Mouse (Mus musculus) stomach, postnatal 0 days (tissue): ENCODE measurements around the gene Eya4.

ENCODE experiments used
- CTCF ChIP-seq: IDR thresholded peaks from 2 replicates; pipeline ENCODE4 v1.5.1; 2016; ENCODE audit warnings: antibody characterized with exemption, low read depth, mild to moderate bottlenecking, moderate library complexity
- EP300 ChIP-seq: optimal IDR thresholded peaks from 2 replicates; pipeline ENCODE3; 2016; ENCODE audit warnings: antibody characterized with exemption

DNA sequence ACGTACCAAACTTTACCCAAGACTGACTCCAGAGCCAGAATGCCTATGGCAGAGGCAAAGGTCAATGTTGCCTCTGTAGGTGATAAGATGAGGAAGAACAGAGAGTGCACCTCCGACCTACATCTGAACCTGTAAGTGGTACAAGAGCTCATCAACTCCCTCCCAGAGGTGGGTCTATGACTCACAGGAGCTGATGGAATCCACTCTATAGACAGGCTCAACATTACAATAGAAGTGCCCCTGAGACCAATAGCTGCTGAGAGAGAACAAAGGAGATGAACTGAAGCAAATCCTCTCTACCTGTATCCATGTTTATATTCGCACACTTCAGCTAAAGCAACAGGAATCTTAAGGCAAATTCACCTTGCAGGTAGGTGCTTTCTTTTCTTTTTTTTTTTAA is 73.2 kb downstream of the Eya4 start:
- TF ChIP-seq CTCF (no peak), EP300 (no peak)
